Mouse (Mus musculus): ENCODE data around the gene Gnao1. TPM values are rescaled to one million over a fixed set of nuclear protein-coding genes. Genes with fewer than 3 reads are reported as not detected.

Gene Gnao1
- 1 to 10 TPM in 1 of 2 experiments, not detected in 1; 1.0 TPM for polyA plus RNA-seq (2017; shearing (Covaris generic))

- no peak for ATAC-seq
Observed at GRCm38 (mm10) chr8:93809686-93810027, at the start of gene Gnao1. Gnao1 (plus strand) TSS chr8:93809966.

GRCm38 (mm10) chr8:93777605-93778004 lies 32.2 kb upstream of the Gnao1 start:
- ATAC-seq = no peak

- no peak for ATAC-seq
Observed at GRCm38 (mm10) chr8:93809226-93809625, 540 bp upstream of the Gnao1 start.

GRCm38 (mm10) chr8:93810028-93810858 lies 477 bp downstream of the Gnao1 start:
- no peak for ATAC-seq

GRCm38 (mm10) chr8:93810859-93811602 lies 1.3 kb downstream of the Gnao1 start:
- ATAC-seq = no peak

- ATAC-seq = no peak
Observed at GRCm38 (mm10) chr8:93811719-93812475, 2.1 kb downstream of the Gnao1 start.

GRCm38 (mm10) chr8:93812566-93813404 lies 3.0 kb downstream of the Gnao1 start:
- ATAC-seq = no peak

GRCm38 (mm10) chr8:93813405-93813761 lies 3.6 kb downstream of the Gnao1 start:
- no peak for ATAC-seq

- ATAC-seq = no peak
Observed at GRCm38 (mm10) chr8:93814266-93814665, 4.5 kb downstream of the Gnao1 start.

- no peak for ATAC-seq
Observed at GRCm38 (mm10) chr8:93816226-93816625, 6.5 kb downstream of the Gnao1 start.

GRCm38 (mm10) chr8:93817366-93817765 lies 7.6 kb downstream of the Gnao1 start:
- no peak for ATAC-seq

- ATAC-seq = no peak
Observed at GRCm38 (mm10) chr8:93819929-93820328, 10.2 kb downstream of the Gnao1 start.

GRCm38 (mm10) chr8:93821327-93821726 lies 11.6 kb downstream of the Gnao1 start:
- ATAC-seq = no peak

GRCm38 (mm10) chr8:93825317-93825716 lies 15.6 kb downstream of the Gnao1 start:
- ATAC-seq = no peak

GRCm38 (mm10) chr8:93830626-93831025 lies 20.9 kb downstream of the Gnao1 start:
- ATAC-seq = no peak

- no peak for ATAC-seq
Observed at GRCm38 (mm10) chr8:93835771-93836170, 26.0 kb downstream of the Gnao1 start.

GRCm38 (mm10) chr8:93839113-93839512 lies 29.3 kb downstream of the Gnao1 start:
- no peak for ATAC-seq

- no peak for ATAC-seq
Observed at GRCm38 (mm10) chr8:93840486-93840885, 30.7 kb downstream of the Gnao1 start.

GRCm38 (mm10) chr8:93840956-93841752 lies 31.4 kb downstream of the Gnao1 start:
- no peak for ATAC-seq

GRCm38 (mm10) chr8:93842574-93842973 lies 32.8 kb downstream of the Gnao1 start:
- no peak for ATAC-seq

GRCm38 (mm10) chr8:93843858-93844502 lies 34.2 kb downstream of the Gnao1 start:
- ATAC-seq = no peak
